Mouse (Mus musculus) kidney, postnatal 0 days (tissue): ENCODE data around the gene Etfbkmt. TPM values are rescaled to one million over a fixed set of nuclear protein-coding genes. Genes with fewer than 3 reads are reported as not detected.
A peak's percentile ranks its signal among the peaks of the same experiment; 100 is the strongest.

Experiments
- ATAC-seq: fragments of 200-750 bp; cut with Nextera tagmentation; replicated peaks from 2 replicates; pipeline ENCODE4 v1.8.0; 2017; ENCODE audit warnings: low read depth, moderate number of reproducible peaks, moderate TSS enrichment, moderate library complexity; ENCODE audit not compliant: low FRiP score
- DNase-seq: peaks from one replicate; pipeline ENCODE4 v3.0.0-alpha.2; 2016; ENCODE audit warnings: low spot score
- H3K27ac ChIP-seq: fragments of 300-500 bp; sonication (generic); 2 replicates; pipeline ENCODE4 v1.5.1; 2014; ENCODE audit warnings: mild to moderate bottlenecking
- H3K27me3 ChIP-seq: fragments of 300-500 bp; sonication (generic); 2 replicates; pipeline ENCODE4 v1.6.1; 2014; ENCODE audit warnings: low read length, mixed read lengths; ENCODE audit not compliant: insufficient read depth
- H3K36me3 ChIP-seq: fragments of 300-500 bp; sonication (generic); 2 replicates; pipeline ENCODE4 v1.6.1; 2014; ENCODE audit warnings: low read length, mixed read lengths; ENCODE audit not compliant: insufficient read depth
- H3K4me1 ChIP-seq: fragments of 300-500 bp; sonication (generic); replicated peaks from 2 replicates; pipeline ENCODE4 v1.6.1; 2014; ENCODE audit warnings: antibody characterized with exemption, low read length, mixed read lengths; ENCODE audit not compliant: insufficient read depth
- H3K4me2 ChIP-seq: fragments of 300-500 bp; sonication (generic); 2 replicates; pipeline ENCODE4 v1.6.1; 2014; ENCODE audit warnings: mild to moderate bottlenecking, low read length, moderate library complexity, mixed read lengths
- H3K4me3 ChIP-seq: fragments of 300-500 bp; sonication (generic); replicated peaks from 2 replicates; pipeline ENCODE4 v1.5.1; 2014; ENCODE audit warnings: low read depth, low read length
- H3K9ac ChIP-seq: fragments of 300-500 bp; sonication (generic); 2 replicates; pipeline ENCODE4 v1.6.1; 2014; ENCODE audit warnings: low read depth, low read length
- H3K9me3 ChIP-seq: fragments of 300-500 bp; sonication (generic); replicated peaks from 2 replicates; pipeline ENCODE4 v1.6.1; 2016; ENCODE audit warnings: low read length, inconsistent platforms, mixed read lengths
- CTCF ChIP-seq: IDR thresholded peaks from 2 replicates; pipeline ENCODE4 v1.5.1; 2016; ENCODE audit warnings: antibody characterized with exemption, low read depth, mild to moderate bottlenecking, moderate library complexity
- WGBS: fragments of 180-500 bp; shearing (Covaris S2); extraction: QIAGEN DNeasy Blood & Tissue Kit; methylation state at CpG from one replicate; pipeline ENCODE4 v1.1.7; 2014; 5-methylcytosine and 5-hydroxymethylcytosine counted together
- polyA plus RNA-seq: library from polyadenylated mRNA; unstranded; fragments of >200 nt; fragmentation: Nextera tagmentation; extraction: Ambion mirVana; gene quantifications from 2 replicates; pipeline ENCODE4 v1.2.1, GENCODE M21; 2015

The Etfbkmt gene
- polyA plus RNA-seq, 1 experiment from 2014 or later: 26.0 TPM

- H3K9ac ChIP-seq: peak overlapping the region; percentile 70
- H3K36me3 ChIP-seq: 0 out of 2 replicates have a peak, but pooled peaks cover 8% of the 10 kb centered on the region
- peak overlapping the region; percentile 65 for H3K4me2 ChIP-seq
- 3% methylated on average over 36 of the region's 36 CpGs for WGBS
- H3K4me1 ChIP-seq: no peaks in the 10 kb centered on the region
- peak overlapping the region; percentile 61 for H3K27ac ChIP-seq
- peak; percentile 94 for DNase-seq
- ATAC-seq: peak; percentile 96
- H3K27me3 ChIP-seq: no peaks in the 10 kb centered on the region
- no peaks in the 10 kb centered on the region for H3K9me3 ChIP-seq
- peak overlapping the region; percentile 46 for H3K4me3 ChIP-seq
- TF ChIP-seq CTCF: no peak
Observed at GRCm38 (mm10) chr6:149141393-149142173, 1.9 kb downstream of the Etfbkmt start.

- Histone ChIP-seq H3K27me3 (no peaks in the 10 kb centered on the region), H3K4me3 (no peak overlapping the region), H3K4me2 (no peak overlapping the region), H3K9me3 (no peaks in the 10 kb centered on the region), H3K9ac (no peak overlapping the region), H3K4me1 (no peaks in the 10 kb centered on the region), H3K36me3 (peaks cover 16% of the 10 kb centered on the region; the same call in 1 of the 2 replicates), H3K27ac (no peak overlapping the region)
- no peak for TF ChIP-seq CTCF
- WGBS: 92% methylated on average over 1 of the region's 1 CpGs
- ATAC-seq (no peak), DNase-seq (no peak)
Observed at GRCm38 (mm10) chr6:149145143-149145542, 5.5 kb downstream of the Etfbkmt start.

- Histone ChIP-seq H3K4me2 (no peak overlapping the region), H3K9me3 (no peaks in the 10 kb centered on the region), H3K27me3 (no peaks in the 10 kb centered on the region), H3K36me3 (peaks cover 16% of the 10 kb centered on the region; the same call in 1 of the 2 replicates), H3K9ac (no peak overlapping the region), H3K4me3 (no peak overlapping the region), H3K27ac (peak overlapping the region; percentile 62; the same call in 1 of the 2 replicates), H3K4me1 (no peaks in the 10 kb centered on the region)
- peak; percentile 14; the same call in 1 of the 2 replicates for TF ChIP-seq CTCF
- ATAC-seq: peak; percentile 93
- DNase-seq: peak; percentile 65
- WGBS: 54% methylated on average over 7 of the region's 7 CpGs
Observed at GRCm38 (mm10) chr6:149148436-149149229, 9.0 kb downstream of the Etfbkmt start.

GRCm38 (mm10) chr6:149152119-149152518 lies 12.5 kb downstream of the Etfbkmt start:
- no peak overlapping the region for H3K9ac ChIP-seq
- TF ChIP-seq CTCF: no peak
- H3K27me3 ChIP-seq: no peaks in the 10 kb centered on the region
- H3K9me3 ChIP-seq: no peaks in the 10 kb centered on the region
- ATAC-seq: no peak
- H3K4me3 ChIP-seq: no peak overlapping the region
- H3K4me1 ChIP-seq: peaks cover 8% of the 10 kb centered on the region; the same call in 1 of the 2 replicates
- no peak overlapping the region for H3K4me2 ChIP-seq
- no peak for DNase-seq
- 88% methylated on average over 2 of the region's 2 CpGs for WGBS
- H3K36me3 ChIP-seq: peaks cover 6% of the 10 kb centered on the region; the same call in 1 of the 2 replicates
- no peak overlapping the region for H3K27ac ChIP-seq

GRCm38 (mm10) chr6:149153473-149154115 lies 13.9 kb downstream of the Etfbkmt start:
- peak; percentile 36; the same call in 1 of the 2 replicates for TF ChIP-seq CTCF
- Histone ChIP-seq H3K9ac (no peak overlapping the region), H3K4me1 (peaks cover 8% of the 10 kb centered on the region; the same call in 1 of the 2 replicates), H3K4me2 (no peak overlapping the region), H3K4me3 (no peak overlapping the region), H3K27me3 (no peaks in the 10 kb centered on the region), H3K36me3 (peaks cover 4% of the 10 kb centered on the region; the same call in 1 of the 2 replicates), H3K9me3 (no peaks in the 10 kb centered on the region), H3K27ac (0 out of 2 replicates have a peak overlapping the region, but pooled peaks have one; percentile 25)
- ATAC-seq (no peak), DNase-seq (no peak)
- 37% methylated on average over 6 of the region's 6 CpGs for WGBS
